Mouse (Mus musculus) MEL (cell line): Measurements from ENCODE around the gene Gm42517. TPM values are rescaled to one million over a fixed set of nuclear protein-coding genes. Genes with fewer than 3 reads are reported as not detected.

Source experiments
- DNase-seq: peaks from one replicate; pipeline ENCODE4 v3.0.0; 2011; ENCODE audit warnings: low read depth, low spot score
- H3K27ac ChIP-seq: 2 replicates; pipeline ENCODE4 v1.5.1; 2012; ENCODE audit warnings: low read depth, mild to moderate bottlenecking, control low read depth, low read length, moderate library complexity; ENCODE audit not compliant: control insufficient read depth
- H3K27me3 ChIP-seq, 2 experiments: fragments of 150-350 bp in 1 of 2; sonication (generic) in 1 of 2; 2 replicates each; pipeline ENCODE4 v1.6.1; 2012; ENCODE audit warnings: low read length in 2 of 2, mild to moderate bottlenecking in 2 of 2, improper control_type of control experiment in 1 of 2, moderate library complexity in 1 of 2; ENCODE audit not compliant: insufficient read depth in 2 of 2, control insufficient read depth in 1 of 2
- H3K36me3 ChIP-seq, 2 experiments: 2 replicates each; pipeline ENCODE4 v1.6.1; 2012 to 2014; ENCODE audit warnings: low read length in 2 of 2, improper control_type of control experiment in 1 of 2, inconsistent platforms in 1 of 2, mild to moderate bottlenecking in 1 of 2; ENCODE audit not compliant: insufficient read depth in 2 of 2, control insufficient read depth in 1 of 2
- H3K4me1 ChIP-seq, 2 experiments: fragments of 150-350 bp in 1 of 2; sonication (generic) in 1 of 2; 2 replicates each; pipeline ENCODE4 v1.6.1; 2012; ENCODE audit warnings: low read length in 2 of 2, improper control_type of control experiment in 1 of 2, mild to moderate bottlenecking in 1 of 2; ENCODE audit not compliant: insufficient read depth in 2 of 2, control insufficient read depth in 1 of 2
- H3K4me3 ChIP-seq, 2 experiments: fragments of 150-350 bp in 1 of 2; sonication (generic) in 1 of 2; 2 replicates each; pipeline ENCODE4 v1.5.1; 2012; ENCODE audit warnings: low read depth in 2 of 2, low read length in 2 of 2, mild to moderate bottlenecking in 2 of 2, moderate library complexity in 2 of 2, control low read depth in 1 of 2, improper control_type of control experiment in 1 of 2; ENCODE audit not compliant: control insufficient read depth in 1 of 2, insufficient read depth in 1 of 2
- H3K79me2 ChIP-seq: 2 replicates; pipeline ENCODE4 v1.6.1; 2012; ENCODE audit warnings: mild to moderate bottlenecking, low read length, moderate library complexity; ENCODE audit not compliant: control insufficient read depth, poor library complexity, insufficient read depth
- H3K9ac ChIP-seq: 2 replicates; pipeline ENCODE4 v1.6.1; 2012; ENCODE audit warnings: low read depth, mild to moderate bottlenecking, control low read depth, low read length, moderate library complexity; ENCODE audit not compliant: control insufficient read depth, poor library complexity, severe bottlenecking
- H3K9me3 ChIP-seq: fragments of 150-350 bp; sonication (generic); replicated peaks from 2 replicates; pipeline ENCODE4 v1.6.1; 2012; ENCODE audit warnings: mild to moderate bottlenecking, low read length, improper control_type of control experiment, moderate library complexity; ENCODE audit not compliant: insufficient read depth
- CHD1 ChIP-seq: IDR thresholded peaks from 2 replicates; pipeline ENCODE4 v1.6.1; 2012; ENCODE audit warnings: low read depth, mild to moderate bottlenecking, inconsistent platforms, low read length, improper control_type of control experiment
- CHD2 ChIP-seq: IDR thresholded peaks from 2 replicates; pipeline ENCODE4 v1.6.1; 2011; ENCODE audit warnings: low read length, improper control_type of control experiment
- E2F4 ChIP-seq: IDR thresholded peaks from 2 replicates; pipeline ENCODE4 v1.6.1; 2011; ENCODE audit warnings: low read depth, low read length, improper control_type of control experiment, borderline replicate concordance
- ELF1 ChIP-seq: IDR thresholded peaks from 2 replicates; pipeline ENCODE4 v1.6.1; 2014; ENCODE audit warnings: low read depth, mild to moderate bottlenecking, inconsistent platforms, low read length, improper control_type of control experiment, moderate library complexity
- EP300 ChIP-seq, 2 experiments: IDR thresholded peaks; 2 replicates each; pipeline ENCODE4 v1.6.1; 2011; ENCODE audit warnings: improper control_type of control experiment in 2 of 2, low read length in 2 of 2, low read depth in 1 of 2, mild to moderate bottlenecking in 1 of 2
- GABPA ChIP-seq: IDR thresholded peaks from 2 replicates; pipeline ENCODE4 v1.6.1; 2012; ENCODE audit warnings: low read depth, mild to moderate bottlenecking, inconsistent platforms, low read length, improper control_type of control experiment, moderate library complexity
- GATA1 ChIP-seq: IDR thresholded peaks from 2 replicates; pipeline ENCODE4 v1.6.1; 2011; ENCODE audit warnings: low read depth, low read length, improper control_type of control experiment
- HCFC1 ChIP-seq: IDR thresholded peaks from 2 replicates; pipeline ENCODE4 v1.6.1; 2012; ENCODE audit warnings: low read depth, mild to moderate bottlenecking, inconsistent platforms, low read length, improper control_type of control experiment, moderate library complexity
- JUND ChIP-seq: IDR thresholded peaks from 2 replicates; pipeline ENCODE4 v1.6.1; 2011; ENCODE audit warnings: low read depth, mild to moderate bottlenecking, improper control_type of control experiment, low read length
- MAFK ChIP-seq: IDR thresholded peaks from 2 replicates; pipeline ENCODE4 v1.6.1; 2011; ENCODE audit warnings: low read depth, mild to moderate bottlenecking, low read length, improper control_type of control experiment, borderline replicate concordance
- MAZ ChIP-seq: IDR thresholded peaks from 2 replicates; pipeline ENCODE4 v1.6.1; 2012; ENCODE audit warnings: low read depth, mild to moderate bottlenecking, inconsistent platforms, low read length, improper control_type of control experiment
- MYB ChIP-seq: IDR thresholded peaks from 2 replicates; pipeline ENCODE4 v1.6.1; 2011; ENCODE audit warnings: mild to moderate bottlenecking, low read depth, low read length, improper control_type of control experiment
- MYC ChIP-seq: IDR thresholded peaks from 2 replicates; pipeline ENCODE4 v1.6.1; 2011; ENCODE audit warnings: low read depth, mild to moderate bottlenecking, low read length, improper control_type of control experiment, moderate library complexity
- NRF1 ChIP-seq: IDR thresholded peaks from 2 replicates; pipeline ENCODE4 v1.6.1; 2014; ENCODE audit warnings: low read depth, mild to moderate bottlenecking, inconsistent platforms, low read length, improper control_type of control experiment, moderate library complexity; ENCODE audit not compliant: poor library complexity, insufficient read depth, severe bottlenecking
- POLR2A ChIP-seq, 2 experiments: IDR thresholded peaks; 2 replicates each; pipeline ENCODE4 v1.6.1; 2011 to 2012; ENCODE audit warnings: low read length in 2 of 2, mild to moderate bottlenecking in 2 of 2, control low read depth in 1 of 2, improper control_type of control experiment in 1 of 2, low read depth in 1 of 2, moderate library complexity in 1 of 2; ENCODE audit not compliant: control insufficient read depth in 1 of 2, insufficient read depth in 1 of 2, poor library complexity in 1 of 2
- POLR2AphosphoS2 ChIP-seq: IDR thresholded peaks from 2 replicates; pipeline ENCODE4 v1.6.1; 2011; ENCODE audit warnings: low read length, improper control_type of control experiment
- POLR2AphosphoS5 ChIP-seq: IDR thresholded peaks from 2 replicates; pipeline ENCODE4 v1.6.1; 2012; ENCODE audit warnings: low read depth, borderline replicate concordance, mild to moderate bottlenecking, inconsistent platforms, low read length, moderate library complexity, mixed read lengths
- TAL1 ChIP-seq: IDR thresholded peaks from 2 replicates; pipeline ENCODE4 v1.6.1; 2012; ENCODE audit warnings: mild to moderate bottlenecking, inconsistent platforms, low read length, moderate library complexity, mixed read lengths
- TBP ChIP-seq: IDR thresholded peaks from 2 replicates; pipeline ENCODE4 v1.8.0; 2011; ENCODE audit warnings: low read depth, low read length, improper control_type of control experiment
- TCF12 ChIP-seq: IDR thresholded peaks from 2 replicates; pipeline ENCODE4 v1.6.1; 2014; ENCODE audit warnings: low read depth, mild to moderate bottlenecking, inconsistent platforms, low read length, improper control_type of control experiment, moderate library complexity
- UBTF ChIP-seq: IDR thresholded peaks from 2 replicates; pipeline ENCODE4 v1.6.1; 2012; ENCODE audit warnings: low read depth, mild to moderate bottlenecking, inconsistent platforms, low read length, improper control_type of control experiment, moderate library complexity, borderline replicate concordance; ENCODE audit not compliant: insufficient read depth
- USF1 ChIP-seq: IDR thresholded peaks from 2 replicates; pipeline ENCODE4 v1.6.1; 2014; ENCODE audit warnings: low read depth, mild to moderate bottlenecking, inconsistent platforms, low read length, improper control_type of control experiment, moderate library complexity
- USF2 ChIP-seq, 2 experiments: IDR thresholded peaks; 2 replicates each; pipeline ENCODE4 v1.6.1; 2011 to 2012; ENCODE audit warnings: improper control_type of control experiment in 2 of 2, low read length in 2 of 2, borderline replicate concordance in 1 of 2, inconsistent platforms in 1 of 2, low read depth in 1 of 2, mild to moderate bottlenecking in 1 of 2; ENCODE audit not compliant: insufficient read depth in 1 of 2
- ZKSCAN1 ChIP-seq: IDR thresholded peaks from 2 replicates; pipeline ENCODE4 v1.6.1; 2012; ENCODE audit warnings: low read depth, mild to moderate bottlenecking, inconsistent platforms, low read length, improper control_type of control experiment, moderate library complexity
- ZMIZ1 ChIP-seq: IDR thresholded peaks from 2 replicates; pipeline ENCODE4 v1.6.1; 2012; ENCODE audit warnings: low read depth, mild to moderate bottlenecking, inconsistent platforms, low read length, improper control_type of control experiment, moderate library complexity
- polyA plus RNA-seq, 2 experiments: library from polyadenylated mRNA; stranded (reverse) in 1 of 2; unstranded in 1 of 2; fragments of >175 nt in 1 of 2; fragments of >200 nt in 1 of 2; gene quantifications; 2 replicates each; pipeline versions ENCODE4 v1.2.1 to v1.2.4; 2012; ENCODE audit warnings: low replicate concordance in 2 of 2, low read depth in 1 of 2; ENCODE audit not compliant: insufficient read length in 2 of 2, insufficient read depth in 1 of 2, missing spikeins in 1 of 2
- total RNA-seq: library from RNA; depleted of rRNA; stranded (reverse); fragments of 300-350 nt; gene quantifications from 2 replicates; pipeline ENCODE4 v1.2.3, GENCODE M21; 2012

Gm42517 gene
- total and polyA plus RNA-seq, 3 experiments: not detected

DNA sequence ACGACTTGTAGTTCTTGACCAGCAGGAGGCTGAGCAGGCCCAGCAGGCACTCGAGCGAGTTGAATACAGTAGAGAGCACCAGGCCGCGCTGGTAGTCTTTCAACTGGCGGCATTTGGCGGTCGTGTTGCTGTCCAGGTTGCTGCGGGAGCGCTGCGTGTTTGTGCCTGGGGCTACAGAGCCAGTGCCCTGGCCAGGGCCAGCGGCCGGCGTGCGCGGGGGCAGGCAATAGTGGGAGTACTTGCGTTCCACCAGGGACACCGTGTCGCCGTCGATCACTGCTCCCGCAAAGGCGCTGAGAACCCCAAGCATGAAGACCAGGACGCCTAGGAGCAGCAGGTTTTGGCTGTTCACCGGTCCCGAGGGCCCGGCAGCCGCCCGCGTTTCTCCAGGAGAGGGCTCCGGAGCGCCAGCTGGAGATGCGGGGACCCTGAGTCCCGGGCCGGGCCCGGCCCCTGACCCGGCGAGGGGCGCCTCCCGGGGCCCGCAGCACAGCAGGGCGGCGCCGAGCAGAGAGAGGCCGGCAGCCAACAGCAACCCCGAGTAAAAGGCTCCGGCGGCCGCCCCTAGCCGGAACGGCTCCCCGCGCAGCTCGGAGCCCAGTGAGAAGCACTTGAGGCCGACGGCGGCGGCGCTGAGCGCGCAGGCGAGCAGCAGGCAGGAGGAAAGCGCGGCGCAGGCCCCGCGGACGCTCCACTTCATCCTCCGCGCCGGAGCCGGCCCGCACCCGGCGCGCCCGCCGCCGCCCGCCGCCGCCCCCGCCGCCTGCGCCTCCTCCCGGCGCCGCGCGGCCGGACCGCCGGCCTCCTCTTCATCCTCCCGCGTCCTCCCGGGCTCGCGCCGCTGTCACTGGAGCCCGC is 509 bp downstream of the Gm42517 start:
- H3K27ac ChIP-seq: no peak overlapping the region
- H3K4me3 ChIP-seq: no peak overlapping the region
- H3K36me3 ChIP-seq: no peaks in the 10 kb centered on the region
- H3K27me3 ChIP-seq: no peaks in the 10 kb centered on the region
- H3K9me3 ChIP-seq: no peaks in the 10 kb centered on the region
- no peak for DNase-seq
- H3K79me2 ChIP-seq: no peaks in the 10 kb centered on the region
- H3K4me1 ChIP-seq: no peaks in the 10 kb centered on the region; a peak in 1 of 4 replicates
- TF ChIP-seq E2F4 (no peak), CHD2 (no peak), POLR2AphosphoS2 (no peak), HCFC1 (no peak), GATA1 (no peak), MAZ (no peak), TBP (no peak), GABPA (no peak)
- TF ChIP-seq, all 39 proteins: peak for 0
- H3K9ac ChIP-seq: no peak overlapping the region

- H3K27ac ChIP-seq: no peak overlapping the region
- H3K36me3 ChIP-seq: no peaks in the 10 kb centered on the region
- H3K9me3 ChIP-seq: no peaks in the 10 kb centered on the region
- DNase-seq: no peak
- no peaks in the 10 kb centered on the region; a peak in 1 of 4 replicates for H3K4me1 ChIP-seq
- TF ChIP-seq MYB (no peak), ZMIZ1 (no peak), JUND (no peak), ZKSCAN1 (no peak), EP300 (IDR thresholded peaks at IDR 0.05; ENCODE audit: low read depth in 1 of 2, low read length in 2 of 2) (no peak), MAFK (no peak), TCF12 (no peak), UBTF (no peak), NRF1 (no peak), TAL1 (no peak), POLR2A (IDR thresholded peaks at IDR 0.05; ENCODE audit: control insufficient read depth in 1 of 2, insufficient read depth in 1 of 2, low read depth in 1 of 2, low read length in 2 of 2, poor library complexity in 1 of 2) (no peak), POLR2AphosphoS2 (no peak), ELF1 (no peak), USF2 (IDR thresholded peaks at IDR 0.05; ENCODE audit: borderline replicate concordance in 1 of 2, insufficient read depth in 1 of 2, low read depth in 1 of 2, low read length in 2 of 2) (no peak), USF1 (no peak), CHD1 (no peak), POLR2AphosphoS5 (no peak), MYC (no peak)
- TF ChIP-seq, all 39 proteins: peak for 0
- Histone ChIP-seq H3K27me3 (no peaks in the 10 kb centered on the region), H3K4me3 (no peak overlapping the region), H3K9ac (no peak overlapping the region), H3K79me2 (no peaks in the 10 kb centered on the region)
Observed at GRCm38 (mm10) chr5:108366328-108366983, 1.3 kb downstream of the Gm42517 start.
